Mouse (Mus musculus): ENCODE measurements around the gene Wdr20.
"Not testable (repeated sequence)": the region's sequence is repeated elsewhere in the genome, so short reads cannot be mapped to it uniquely, and the experiment has no call there.

Gene Wdr20

DNA sequence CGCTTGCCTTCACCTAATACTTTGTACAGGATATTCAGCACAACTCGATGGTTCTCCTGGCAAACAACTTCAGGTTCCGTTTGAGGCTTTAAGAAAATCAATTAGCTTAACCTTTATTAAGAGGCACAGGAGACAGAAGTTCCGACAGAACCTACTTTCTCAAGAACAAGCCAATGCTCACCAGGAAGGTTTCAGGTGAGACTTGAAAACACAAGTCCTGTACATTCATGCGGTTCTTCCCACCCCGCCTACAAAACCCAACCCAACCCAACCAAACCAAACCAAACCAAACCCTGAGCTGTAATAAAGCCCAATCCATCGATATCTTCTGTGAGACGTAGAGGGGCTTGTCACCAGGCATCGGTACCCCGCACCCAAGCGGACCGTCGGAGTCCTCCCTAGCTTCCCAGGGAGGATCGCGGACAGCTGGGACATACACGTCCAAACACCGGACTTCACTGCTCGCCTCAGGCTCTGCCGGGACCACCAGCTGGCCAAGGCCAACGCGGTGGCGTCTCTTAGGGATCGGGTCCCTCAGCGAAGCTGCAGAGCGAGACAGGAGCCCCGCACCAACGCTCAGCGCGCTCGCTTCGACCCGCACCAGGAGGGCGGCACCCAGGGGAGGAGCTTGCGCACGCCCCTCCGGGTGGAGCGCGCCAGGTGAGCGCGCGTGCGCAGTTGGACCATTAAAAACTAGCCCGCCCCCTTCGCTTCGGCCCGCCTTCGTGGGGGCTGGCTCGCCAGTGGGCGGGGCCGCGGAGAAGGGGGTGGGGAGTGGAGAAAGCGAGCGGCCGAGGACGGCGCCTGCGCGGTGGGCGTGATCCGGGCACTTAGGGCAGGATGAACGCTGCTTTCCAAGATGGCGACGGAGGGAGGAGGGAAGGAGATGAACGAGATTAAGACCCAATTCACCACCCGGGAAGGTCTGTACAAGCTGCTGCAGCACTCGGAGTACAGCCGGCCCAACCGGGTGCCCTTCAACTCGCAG is at the start of gene Wdr20:
Gene Wdr20 (plus strand): TSS at position 775 of the 988 bp plus-strand sequence.
- peak; percentile 98 to 99 for DNase-seq

DNA sequence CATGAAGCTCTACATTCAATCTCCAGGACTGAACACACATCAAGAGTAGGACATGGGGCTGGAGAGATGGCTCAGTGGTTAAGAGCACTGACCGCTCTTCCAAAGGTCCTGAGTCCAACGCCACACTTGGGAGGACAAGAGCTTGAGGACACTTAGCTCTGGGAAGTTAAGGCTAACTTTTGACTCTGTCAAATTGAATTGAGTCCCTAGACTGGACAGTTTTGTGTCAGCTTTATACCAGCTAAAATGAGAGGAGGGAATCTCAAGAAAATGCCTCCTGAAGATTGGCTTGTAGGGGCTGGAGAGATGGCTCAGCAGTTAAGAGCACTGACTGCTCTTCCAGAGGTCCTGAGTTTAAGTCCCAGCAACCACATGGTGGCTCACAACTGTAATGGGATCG is 48.8 kb upstream of the Wdr20 start:
- DNase-seq = not testable (repeated sequence)

DNA sequence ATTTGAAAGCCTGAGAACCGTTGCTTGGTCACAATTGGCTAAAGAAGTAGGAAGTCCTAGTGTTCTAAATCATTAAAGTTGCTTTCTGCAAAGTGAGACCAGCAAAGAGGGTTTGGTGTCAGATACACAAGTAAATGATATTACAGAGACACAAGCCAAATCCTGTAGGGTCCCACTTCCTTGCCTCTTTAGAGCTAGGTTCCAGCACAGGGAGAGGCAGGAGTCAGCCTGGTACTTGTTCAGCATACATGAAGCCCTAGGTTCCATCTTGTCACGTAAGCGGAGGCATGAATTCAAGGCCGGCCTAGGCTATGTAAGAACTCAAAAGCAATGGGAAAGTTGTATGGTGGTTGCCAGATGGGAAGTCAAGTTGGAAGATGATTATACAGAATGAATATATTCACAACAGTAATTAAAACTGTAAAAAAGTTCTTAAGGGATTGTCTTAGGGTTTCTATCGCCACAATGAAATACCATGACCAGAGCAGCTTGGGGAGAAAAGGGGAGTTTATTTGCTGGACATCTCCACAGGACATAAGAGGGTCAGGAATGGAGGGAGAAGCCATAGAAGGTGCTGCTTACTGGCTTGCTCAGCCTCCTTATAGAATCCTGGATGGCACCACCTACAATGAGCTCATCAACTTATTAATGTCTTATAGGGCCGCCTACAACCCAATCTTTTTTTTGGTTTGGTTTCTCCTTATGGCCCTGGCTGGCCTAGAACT is 47.7 kb upstream of the Wdr20 start:
- DNase-seq = no peak

DNA sequence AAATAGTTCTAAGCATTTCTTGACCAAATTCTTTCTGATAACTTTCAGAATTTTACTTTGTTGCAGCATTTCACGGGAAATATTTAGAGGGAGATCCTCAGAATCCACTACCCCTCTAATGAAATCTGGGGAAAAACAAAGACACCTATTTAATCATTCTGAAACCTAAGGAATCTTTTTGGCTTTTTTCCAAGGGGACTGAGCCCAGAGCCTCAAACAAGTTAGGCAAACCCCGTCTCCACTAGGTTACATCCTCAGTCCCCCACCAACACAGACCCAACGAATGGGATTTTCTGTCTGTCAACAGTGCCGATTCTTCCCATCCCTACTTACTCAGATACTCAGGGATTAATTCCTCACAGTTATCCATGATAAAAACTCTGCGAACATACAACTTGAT is 44.4 kb upstream of the Wdr20 start:
- not testable (repeated sequence) for DNase-seq

DNA sequence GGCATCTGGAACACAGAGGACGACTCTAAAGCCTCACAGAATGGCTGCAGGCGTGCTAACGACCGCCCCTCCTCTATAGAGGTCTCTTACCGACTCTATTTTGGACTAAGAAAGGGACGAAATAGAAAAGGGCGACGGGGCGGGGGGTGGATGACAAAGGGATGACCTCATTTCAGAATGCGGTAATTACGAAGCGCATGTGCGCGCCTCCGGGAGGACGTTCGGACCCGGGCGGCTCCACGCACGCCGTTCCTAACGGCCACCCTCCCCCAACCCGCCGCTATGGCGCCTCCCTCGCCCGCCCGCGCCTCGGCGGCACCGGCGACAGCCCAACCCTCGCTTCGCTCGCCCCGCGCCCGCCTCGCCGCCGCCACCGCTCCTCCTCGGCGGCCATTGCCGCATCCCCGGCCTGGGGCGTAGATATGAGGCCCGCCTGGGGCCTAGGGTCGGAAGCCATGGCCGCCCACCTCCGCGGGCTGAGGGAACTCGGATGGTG is 42.0 kb upstream of the Wdr20 start:
- DNase-seq = peak; percentile 67 to 71

DNA sequence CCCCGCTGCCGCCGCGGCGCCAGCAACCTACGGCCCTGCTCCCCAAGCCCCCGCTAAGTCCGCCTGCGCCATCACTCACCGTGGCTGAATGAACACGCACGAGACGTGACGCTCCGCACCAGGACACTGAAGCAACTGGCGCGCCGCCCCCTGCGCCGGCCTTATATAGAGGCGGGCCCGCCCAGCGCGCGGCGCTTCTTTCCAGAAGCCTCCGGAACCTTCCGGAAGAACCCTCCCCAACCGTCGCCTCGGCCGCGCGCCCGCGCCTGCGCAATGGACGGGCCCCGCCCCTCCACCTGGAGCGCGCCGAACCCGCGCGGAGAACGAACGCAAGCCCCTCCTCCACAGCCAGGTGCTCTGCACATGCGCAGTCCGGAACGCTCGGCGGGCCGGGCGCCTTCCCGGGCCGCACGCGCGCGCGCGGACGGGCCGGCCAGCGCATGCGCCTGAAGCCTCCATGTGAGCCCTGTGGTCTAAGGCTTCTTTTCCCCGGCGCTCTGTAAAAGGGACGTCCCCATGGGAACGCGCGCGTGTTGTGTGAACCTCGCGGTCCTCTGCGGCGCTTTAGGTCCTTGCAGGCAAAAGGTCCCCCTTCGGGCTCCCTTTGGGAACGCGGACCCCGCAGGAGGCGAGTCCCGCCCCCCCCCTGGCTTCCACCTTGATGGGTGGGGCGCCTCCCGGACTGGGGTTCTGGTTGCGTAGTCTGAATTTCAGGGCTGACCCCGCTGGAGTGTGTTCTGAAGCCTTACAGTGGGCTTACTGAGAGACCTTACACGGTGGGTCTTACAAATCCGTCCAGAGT is 41.4 kb upstream of the Wdr20 start:
- DNase-seq = peak; percentile 99

DNA sequence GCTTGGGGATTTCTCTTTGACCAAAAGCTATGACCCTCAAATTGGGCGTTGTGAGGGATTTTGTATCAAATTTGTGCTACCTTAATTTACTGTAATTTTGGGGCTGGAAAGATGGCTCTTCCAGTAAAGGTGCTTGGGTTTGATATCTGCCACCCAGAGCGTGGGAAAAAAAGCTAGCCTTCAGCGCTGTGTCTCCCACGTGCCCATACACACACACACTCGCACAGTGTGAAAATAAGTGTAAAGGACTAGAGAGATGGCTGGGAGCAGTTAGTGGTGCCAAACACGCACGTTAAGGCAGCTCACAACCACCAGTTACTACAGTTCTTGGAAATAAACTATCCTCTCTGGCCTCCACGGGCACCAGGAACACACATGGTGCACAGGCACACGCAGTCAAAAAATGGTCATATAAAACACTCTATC is 40.8 kb upstream of the Wdr20 start:
- peak in 1 of 2 experiments; percentile 13 for DNase-seq

DNA sequence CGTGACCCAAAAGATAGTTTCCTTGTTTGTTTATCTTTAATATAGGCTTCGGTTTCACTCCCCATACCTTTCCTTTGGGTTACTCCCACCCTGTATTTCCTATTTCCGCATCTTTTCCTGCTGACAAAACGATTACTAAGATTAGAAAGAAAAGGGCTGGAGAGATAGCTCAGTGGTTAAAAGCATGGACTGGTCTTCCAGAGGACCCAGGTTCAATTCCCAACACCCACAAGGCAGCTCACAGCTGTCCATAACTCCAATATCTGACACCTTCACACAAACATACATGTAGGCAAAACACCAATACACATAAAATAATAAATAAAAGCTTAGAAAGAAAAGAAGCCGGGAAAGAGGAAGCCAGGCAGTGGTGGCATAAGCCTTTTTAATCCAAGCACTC is 40.3 kb upstream of the Wdr20 start:
- DNase-seq = no peak

DNA sequence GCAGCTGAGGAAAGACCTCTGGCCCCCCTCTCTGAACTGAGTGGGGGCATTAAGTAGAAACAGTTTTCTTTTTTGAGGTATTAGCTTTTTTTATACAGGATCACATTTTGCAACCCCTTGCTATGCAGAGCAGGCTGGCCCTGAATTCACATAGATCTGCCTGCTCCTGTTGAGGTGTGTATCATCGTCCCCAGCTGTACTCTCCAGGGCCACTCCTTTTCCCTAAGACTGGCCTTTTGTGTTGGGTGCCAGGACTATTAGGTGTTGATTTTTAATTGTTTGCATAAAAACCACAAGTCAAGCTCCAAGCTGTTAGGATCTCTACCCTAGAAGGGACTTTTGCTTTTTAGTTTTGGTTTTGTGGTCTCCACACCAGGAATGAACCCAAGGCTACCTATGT is 39.7 kb upstream of the Wdr20 start:
- DNase-seq = peak in 1 of 2 experiments; percentile 14

DNA sequence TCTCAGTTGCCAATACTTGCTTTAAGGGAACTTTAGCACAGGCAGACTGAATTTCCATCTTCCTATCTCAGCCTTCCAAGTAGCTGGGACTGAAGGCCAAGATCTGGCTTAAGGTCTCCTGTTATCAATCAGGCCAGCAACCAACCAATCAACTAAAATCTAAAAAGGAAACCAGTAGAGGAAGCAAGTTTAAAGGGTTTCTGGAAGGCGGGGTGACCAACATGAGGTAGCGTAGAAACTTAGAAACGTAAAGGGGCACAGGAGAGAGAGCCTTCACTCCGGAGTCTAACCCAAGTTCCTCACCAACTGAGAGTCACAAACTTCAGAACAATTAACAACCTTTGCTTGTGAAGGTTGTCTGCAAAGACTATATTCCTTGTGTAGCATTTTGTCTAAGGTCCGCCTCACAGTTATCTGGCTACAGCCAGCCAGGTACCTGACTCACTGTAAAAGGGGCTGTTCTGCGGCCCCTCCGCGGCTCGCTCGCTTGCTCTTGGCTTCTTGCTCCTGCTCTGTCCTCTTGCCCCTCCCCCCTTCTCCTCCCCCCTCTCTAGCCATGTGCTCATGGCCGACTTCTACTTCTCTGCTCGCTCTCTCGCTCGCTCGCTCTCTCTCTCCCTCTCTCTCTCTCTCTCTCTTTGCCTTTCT is 39.1 kb upstream of the Wdr20 start:
- peak in 1 of 2 experiments; percentile 18 for DNase-seq

DNA sequence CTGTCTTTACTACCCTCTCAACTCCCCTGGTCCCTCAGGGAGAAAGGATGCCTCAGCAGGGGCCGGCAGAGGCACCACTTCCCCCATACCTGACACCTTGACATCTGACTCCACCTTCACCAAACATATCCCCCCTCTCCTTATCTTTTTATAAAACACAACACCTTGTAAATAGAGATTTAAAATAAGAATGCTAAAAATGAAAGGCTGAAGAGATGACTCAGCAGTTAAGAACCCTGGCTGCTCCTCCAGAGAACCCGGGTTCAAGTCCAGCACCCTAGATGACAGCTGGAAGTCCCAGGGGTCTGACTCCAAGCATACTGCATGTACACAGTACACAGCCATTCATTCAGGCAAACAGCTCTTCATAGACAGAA is 38.6 kb upstream of the Wdr20 start:
- peak in 1 of 2 experiments; percentile 6 for DNase-seq

DNA sequence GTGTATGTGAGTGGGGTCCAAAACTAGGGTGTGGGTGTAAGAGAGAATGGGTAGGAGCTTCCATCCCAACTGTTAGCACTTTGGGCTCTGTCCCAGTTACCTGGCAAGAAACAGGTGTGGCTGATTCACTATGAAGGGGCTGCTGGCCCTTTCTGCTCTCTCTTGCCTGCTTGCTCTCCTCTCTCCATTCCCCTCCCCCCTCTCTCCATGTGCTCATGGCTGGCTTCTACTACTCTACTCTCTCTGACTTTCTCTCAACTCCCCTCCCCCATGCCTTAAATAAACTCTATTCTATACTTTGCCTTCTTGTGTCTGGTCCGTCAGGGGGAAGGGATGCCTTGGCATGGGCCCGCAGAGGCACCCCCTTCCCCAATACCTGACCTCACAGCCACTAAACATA is 37.0 kb upstream of the Wdr20 start:
- no peak for DNase-seq

DNA sequence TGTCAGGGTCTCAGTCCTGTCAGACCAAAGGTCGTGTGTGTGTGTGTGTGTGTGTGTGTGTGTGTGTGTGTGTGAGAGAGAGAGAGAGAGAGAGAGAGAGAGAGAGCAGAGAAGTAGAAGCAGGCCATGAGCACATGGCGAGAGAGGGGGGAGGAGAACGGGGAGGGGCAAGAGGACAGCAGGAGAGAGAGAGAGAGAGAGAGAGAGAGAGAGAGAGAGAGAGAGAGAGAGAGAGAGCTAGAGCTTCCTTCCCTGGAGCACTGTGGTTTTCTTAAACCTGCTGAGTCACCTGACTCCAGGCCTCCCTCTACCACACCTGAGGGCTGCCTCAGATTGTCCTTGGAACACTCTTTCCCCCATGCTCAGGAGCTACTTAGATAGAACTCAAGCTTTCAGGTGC is 36.4 kb upstream of the Wdr20 start:
- not testable (repeated sequence) for DNase-seq

DNA sequence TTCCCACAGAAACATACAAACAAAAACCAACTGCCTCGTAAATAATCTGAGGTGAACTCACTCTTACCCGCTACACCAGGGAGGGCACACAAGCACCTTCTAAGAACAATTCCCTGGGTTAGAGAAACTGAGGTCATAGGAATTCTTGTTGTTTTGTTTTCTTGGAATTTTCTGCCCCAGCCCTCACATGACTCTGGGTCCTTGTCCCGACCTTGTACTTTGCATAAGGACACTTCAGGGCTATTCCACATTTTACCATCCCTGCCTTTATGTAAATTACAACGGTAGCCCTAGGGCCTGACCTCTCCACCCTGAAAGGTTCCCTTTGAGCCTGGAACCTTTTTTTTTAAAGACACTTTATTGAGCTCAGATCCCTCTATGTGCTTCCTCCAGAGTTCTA is 35.2 kb upstream of the Wdr20 start, which contains the start of gene Hsp90aa1:
Gene Hsp90aa1 (minus strand): TSS at position 173 of the 400 bp plus-strand sequence.
- no peak for DNase-seq

DNA sequence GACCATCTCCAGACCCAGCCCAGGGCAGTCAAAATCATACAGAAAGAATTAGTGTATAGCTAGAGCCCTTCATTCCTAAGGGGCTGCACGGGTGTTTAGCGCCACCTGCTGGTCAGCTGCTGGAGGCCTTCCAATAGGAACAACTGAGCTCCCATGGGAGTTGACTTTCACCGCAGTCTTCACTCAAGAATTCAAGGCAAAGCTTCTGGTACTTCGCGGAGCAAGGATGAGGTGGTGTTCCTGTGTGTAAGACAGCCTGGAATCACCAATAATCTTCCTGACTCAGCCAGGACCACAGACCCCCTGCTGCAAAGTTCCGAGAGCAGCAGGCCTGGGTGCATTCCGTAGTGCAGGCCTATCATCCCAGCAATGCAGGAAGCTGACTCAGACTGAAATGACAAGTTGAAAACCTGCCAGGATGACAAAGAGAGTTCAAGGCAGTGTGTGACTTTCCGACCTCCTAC is 34.7 kb upstream of the Wdr20 start:
- DNase-seq = peak; percentile 85 to 90

DNA sequence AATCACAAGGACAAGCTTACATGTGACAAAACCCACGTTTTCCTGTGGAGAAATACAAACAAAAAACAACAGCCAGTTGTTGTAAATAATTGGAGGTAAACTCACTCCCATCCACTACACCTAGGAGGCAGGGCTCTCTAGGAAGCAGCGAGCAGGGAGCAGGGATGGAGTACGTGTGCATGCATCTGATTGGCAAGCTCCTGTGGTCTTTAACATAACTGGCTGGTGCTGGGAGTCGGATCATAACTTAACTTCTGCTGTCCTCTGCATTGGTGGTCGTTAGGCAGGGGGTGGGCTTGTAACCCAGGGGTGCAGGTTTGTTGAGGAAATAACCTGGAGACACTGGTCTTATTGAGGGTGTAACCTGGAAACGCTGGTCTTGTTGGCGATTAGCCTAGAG is 34.1 kb upstream of the Wdr20 start:
- DNase-seq = no peak

DNA sequence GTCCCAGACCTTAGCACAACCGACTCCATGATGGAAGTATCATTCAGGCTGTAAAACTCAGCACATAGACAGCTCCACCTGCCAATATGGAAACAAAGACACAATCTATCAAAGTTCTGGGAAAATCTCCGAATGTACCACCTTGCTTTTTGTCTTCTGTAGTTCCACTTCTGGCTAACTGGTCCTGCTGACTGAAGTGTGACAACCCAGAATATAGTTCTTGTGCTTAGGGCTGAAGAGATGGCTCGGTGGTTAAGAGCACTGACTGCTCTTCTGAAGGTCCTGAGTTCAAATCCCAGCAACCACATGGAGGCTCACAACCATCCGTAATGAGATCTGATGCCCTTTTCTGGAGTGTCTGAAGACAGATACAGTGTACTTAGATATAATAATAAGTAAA is 32.3 kb upstream of the Wdr20 start:
- not testable (repeated sequence) for DNase-seq

DNA sequence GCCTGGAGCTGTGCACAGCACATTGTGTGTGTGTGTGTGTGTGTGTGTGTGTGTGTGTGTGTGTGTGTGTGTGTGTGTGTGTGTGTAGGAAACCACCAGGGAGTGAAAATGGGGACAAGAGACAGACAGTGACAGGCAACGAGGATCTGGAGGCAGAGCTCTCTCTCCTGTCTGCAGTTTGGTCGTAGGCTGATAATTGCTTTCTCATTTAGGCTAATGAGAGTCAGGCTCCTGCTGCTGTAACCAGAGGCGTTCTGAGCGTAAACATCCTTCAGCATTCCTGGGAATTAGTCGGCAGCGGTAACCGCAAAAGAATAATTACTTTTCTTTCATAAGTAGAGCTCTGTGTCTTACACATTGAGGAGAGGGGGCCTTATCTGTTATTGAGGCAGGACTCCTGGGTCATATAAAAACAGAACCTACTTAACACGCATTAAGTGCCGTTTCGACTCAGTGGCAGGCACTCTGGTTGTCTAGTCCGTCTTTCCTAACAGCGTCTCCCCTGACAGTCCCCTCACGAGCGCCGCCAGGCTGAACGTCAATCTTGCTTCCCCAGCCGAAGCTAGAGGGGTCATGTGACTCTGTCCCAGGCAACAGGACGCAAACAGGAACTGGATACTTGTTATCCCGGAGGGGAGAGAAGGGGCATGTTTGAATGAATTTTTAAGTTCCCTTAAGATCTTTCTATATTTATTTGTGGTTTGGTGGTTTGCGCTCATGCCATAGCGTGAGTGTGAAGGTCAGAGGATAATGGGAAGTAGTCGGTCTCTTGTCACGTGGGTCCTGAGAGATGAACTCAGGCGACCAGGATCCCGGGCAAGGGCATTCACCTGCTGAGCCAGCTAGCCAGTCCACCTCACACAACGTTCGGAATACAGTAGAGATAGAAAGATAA is 31.2 kb upstream of the Wdr20 start:
- DNase-seq = peak; percentile 69 to 72

DNA sequence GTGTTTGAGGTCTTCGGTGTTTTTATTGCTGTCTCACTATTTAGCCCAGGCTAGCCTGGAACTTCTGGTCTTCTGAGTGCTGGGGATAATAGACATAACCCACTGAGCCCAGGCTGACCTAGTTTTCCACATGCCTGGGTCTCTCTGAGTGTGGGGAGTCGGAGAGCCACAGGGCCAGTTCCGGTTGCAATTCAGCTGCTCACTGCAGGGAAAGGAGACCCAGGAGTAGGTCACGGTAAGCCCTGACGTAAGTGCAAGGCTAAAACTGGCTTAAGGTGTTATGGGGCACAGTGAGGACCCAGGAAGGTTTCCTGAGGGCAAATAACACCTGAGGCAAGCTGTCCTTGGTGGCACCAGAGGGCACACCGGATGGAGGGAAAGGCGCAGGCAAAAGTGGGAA is 30.3 kb upstream of the Wdr20 start:
- DNase-seq = no peak

DNA sequence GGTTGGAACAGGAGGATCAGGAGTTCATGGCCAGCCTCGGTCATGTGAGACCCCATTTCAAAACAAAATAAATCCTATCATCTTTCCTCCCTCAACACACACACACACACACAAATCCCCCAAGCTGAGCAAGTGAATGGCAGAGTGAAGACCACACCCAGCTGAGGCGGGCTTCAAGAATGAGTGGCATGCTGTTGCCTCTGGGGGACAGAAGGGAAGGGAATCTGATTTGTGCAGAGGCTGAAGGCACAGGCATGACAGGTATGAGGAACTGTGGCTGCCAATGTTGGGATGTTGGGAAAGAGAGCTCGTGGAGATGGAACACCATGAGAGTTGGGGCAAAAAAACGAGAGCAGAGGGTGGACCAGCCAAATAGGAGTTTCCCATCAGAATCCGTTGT is 26.5 kb upstream of the Wdr20 start:
- DNase-seq = no peak

DNA sequence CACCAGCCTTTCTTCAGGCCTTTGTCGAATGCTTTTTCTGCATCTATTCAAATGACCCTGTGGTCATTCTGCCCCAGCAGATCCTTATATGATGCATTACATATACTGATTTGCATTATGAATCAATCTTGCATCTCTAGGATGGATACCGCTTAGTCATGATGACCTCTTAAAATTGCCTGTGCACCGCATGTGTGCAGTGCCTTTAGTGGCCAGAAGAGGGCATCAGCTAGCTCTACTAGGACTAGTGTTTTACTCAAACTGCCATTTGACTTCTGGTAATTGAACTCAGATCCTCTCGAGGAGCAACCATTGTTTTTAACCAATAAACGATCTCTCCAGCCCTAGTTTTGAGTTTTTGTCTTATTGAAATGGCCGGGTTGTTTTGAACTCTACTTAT is 24.0 kb upstream of the Wdr20 start:
- DNase-seq = no peak

Measured in lung, postnatal 4 days (tissue).